Mouse (Mus musculus) forelimb bud, embryonic 11.5 days (tissue): ENCODE measurements around the gene Camk1d.
A peak's percentile ranks its signal among the peaks of the same experiment; 100 is the strongest.

Experiments
- DNase-seq: peaks from one replicate; pipeline ENCODE4 v3.0.0-alpha.2; 2012; ENCODE audit warnings: low read depth, low spot score

Camk1d gene

DNA sequence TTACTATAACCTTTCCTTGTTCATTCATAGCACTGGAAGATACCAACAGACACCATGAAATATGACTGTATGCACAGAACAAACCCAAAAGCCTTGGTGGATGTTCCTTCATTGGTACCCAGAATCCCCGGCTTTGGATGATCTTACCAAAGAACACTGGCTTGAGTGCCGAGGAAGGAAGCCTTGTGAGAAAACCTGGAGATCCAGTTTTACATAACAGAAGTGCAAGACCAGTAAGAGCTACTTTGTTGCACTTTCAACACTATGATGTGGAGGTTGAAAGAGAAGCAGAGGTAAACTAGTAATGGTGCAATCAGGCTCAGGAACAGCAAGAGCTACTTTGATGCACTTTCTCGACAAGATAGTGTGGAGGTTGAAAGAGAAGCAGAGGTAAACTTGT is 234.4 kb downstream of the Camk1d start:
- DNase-seq: no peak

- no peak for DNase-seq
These were observed 235.6 kb downstream of the Camk1d start for GRCm38 (mm10) chr2:5478709-5479108.

- DNase-seq: no peak
These were observed 236.1 kb downstream of the Camk1d start for GRCm38 (mm10) chr2:5478256-5478655.

GRCm38 (mm10) chr2:5477525-5477924 is 236.8 kb downstream of the Camk1d start:
- DNase-seq: no peak

- DNase-seq: no peak
These were observed 244.9 kb downstream of the Camk1d start for GRCm38 (mm10) chr2:5469366-5469941.

DNA sequence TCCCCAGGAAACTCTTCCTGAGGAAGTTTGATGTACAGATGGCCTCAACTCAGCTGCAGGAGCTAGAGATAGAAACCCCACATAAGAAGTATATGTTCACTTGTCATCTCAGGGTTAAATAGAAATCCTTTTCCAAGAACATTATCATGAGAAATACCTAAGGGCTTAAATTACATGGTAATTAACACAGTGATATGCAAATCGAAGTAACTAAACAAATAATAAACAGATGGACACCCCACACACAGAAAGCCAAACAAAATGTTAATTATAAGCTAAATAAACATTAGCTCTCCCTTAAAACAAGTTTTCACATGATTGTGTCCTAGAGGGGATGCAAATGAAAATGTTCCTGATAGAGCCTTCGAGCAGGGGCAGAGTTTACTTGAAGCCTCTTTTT is 246.8 kb downstream of the Camk1d start:
- no peak for DNase-seq

- DNase-seq: no peak
These were observed 255.6 kb downstream of the Camk1d start for GRCm38 (mm10) chr2:5458671-5459235.

- DNase-seq: no peak
These were observed 256.2 kb downstream of the Camk1d start for GRCm38 (mm10) chr2:5458075-5458494.

DNA sequence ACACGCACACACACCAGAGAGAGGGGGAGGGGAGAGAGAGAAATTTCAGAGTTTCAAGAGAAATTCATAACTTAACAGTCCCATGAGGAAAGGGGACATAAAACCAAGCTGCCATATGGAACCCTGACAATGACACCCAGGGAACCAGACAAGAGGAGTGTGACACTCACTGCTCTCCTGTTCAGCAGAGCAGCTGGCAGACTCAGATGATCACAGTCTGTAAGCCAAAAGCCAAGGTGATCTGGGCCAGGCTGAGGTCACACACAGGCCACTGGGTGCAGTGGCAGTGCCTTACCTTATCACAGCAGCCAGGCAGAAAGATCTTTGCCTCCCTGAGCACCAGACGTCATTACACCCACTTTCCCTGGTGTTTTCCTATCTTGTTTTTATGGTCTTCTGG is 258.2 kb downstream of the Camk1d start:
- no peak for DNase-seq

GRCm38 (mm10) chr2:5454830-5455229 is 259.5 kb downstream of the Camk1d start:
- DNase-seq: no peak

GRCm38 (mm10) chr2:5451654-5452053 is 262.7 kb downstream of the Camk1d start:
- DNase-seq: peak; percentile 16

DNA sequence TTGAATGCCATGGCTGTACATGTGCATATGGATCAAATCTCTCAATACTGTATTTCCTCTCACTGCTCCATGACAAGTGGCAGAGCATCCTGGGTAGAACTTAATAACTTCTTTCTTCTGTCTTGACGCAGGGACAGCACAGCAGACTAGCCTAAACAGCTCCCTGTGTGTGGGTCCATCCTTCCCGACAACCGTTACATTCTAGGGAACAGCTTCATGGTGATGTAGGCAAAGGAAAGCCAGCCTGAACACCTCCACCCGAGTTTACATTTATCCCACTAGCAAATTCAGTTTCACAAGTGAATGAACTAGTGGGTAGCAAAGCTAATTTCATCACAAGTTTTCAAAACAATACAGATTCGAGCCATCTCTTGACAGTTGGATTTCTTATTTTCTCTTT is 269.0 kb downstream of the Camk1d start:
- DNase-seq: no peak

- no peak for DNase-seq
These were observed 276.6 kb downstream of the Camk1d start for GRCm38 (mm10) chr2:5437690-5438089.

GRCm38 (mm10) chr2:5435587-5436253 is 278.6 kb downstream of the Camk1d start:
- no peak for DNase-seq

DNA sequence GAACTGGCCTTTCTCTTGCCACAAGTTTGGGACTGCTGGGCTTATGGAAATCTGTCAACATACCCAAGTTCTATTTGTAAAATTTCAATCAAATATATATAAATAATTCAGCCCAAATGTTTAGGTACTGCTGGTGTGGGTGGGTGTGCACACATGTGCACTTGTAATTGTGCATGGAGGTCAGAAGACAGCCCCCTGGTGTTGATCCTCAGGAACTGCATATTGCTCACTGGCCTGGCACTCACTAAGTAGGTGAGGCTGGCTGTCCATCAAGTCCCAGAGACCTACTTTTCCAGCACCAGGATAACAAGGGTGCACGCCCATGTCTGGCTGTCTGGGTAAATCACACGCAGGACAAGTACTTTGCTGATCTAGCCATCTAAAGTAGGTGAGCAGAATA is 283.0 kb downstream of the Camk1d start:
- peak; percentile 43 for DNase-seq

DNA sequence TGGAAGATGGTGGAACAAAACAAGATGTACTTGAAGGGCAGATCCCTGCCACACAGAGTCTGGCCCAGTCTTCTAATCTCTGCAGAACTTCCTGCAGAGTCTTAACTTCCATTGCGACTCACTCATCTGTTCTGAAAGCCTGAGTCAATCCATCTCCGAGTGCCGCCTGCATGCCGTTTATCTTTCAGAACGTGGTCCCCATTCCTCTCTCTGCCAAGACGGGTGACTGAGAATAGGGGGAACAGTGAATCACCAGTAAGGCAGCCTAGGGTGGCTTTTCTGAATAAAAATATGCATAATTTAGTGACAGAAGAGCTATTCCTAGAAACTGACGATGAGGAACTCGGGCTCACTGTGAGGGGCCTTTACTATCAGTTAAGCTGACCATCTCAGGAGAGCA is 284.4 kb downstream of the Camk1d start:
- no peak for DNase-seq

GRCm38 (mm10) chr2:5426110-5426509 is 288.2 kb downstream of the Camk1d start:
- DNase-seq: no peak

DNA sequence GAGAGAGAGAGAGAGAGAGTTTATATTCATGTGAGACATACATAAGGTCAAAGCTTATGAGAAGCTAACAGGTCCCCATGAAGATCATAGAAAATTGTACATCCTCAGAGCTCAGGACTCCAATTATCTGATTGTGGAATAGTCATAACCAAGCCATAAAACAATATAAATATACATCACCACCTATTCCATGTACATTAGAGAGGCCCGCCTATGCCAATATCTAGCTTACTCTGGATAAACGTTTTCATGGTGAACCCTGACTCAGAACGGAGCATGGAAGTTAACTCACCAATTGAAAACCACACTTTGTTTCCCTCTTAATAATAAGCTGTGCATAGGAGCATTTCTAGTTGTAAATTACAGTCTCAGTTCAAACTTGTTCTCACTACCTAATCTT is 288.7 kb downstream of the Camk1d start:
- DNase-seq: no peak

DNA sequence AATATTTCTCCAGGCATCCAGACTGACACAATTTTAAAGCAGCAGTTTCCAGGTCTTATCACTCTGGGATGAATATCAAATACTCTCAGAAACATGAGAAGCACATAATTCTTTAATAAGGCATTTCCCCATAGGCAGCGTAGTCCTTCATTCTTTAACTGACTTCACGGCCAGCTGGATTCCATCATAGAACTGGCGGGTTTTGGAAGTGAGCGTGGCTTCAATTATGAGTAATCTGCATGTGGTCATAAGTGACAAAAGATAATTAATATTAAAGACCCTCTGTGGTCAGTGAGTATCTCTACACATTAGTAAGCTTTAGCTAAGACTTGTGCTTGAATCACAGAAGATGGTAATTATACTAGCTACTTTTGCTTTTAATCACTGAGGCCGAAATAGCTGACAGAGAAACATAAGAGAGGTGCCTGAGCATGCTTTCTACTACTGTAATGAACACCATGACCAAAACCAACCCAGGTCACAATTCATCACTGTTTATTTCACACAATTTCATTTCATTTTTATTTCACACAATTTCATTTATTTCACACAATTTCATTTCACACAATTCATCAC is 293.6 kb downstream of the Camk1d start:
- DNase-seq: no peak

DNA sequence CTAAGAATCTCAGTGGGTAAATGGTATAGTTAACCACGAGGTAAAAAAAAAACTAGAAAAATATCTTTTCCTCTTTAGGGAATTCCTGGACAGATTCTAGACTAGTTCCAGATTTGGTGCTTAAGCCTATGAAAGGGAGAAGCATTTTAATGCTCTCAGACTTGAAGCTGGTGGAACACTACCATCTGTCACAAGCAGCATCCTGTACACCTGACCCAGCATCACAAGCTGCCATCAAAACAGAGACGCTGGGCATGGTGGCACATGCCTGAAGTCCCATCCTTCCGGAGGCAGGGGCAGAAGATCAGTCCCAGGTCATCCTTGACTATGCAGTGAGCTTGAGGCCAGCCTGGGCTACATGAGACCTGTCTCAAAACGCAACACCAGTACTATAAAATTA is 295.5 kb downstream of the Camk1d start:
- DNase-seq: no peak

GRCm38 (mm10) chr2:5417158-5418032 is 296.9 kb downstream of the Camk1d start:
- DNase-seq: no peak

DNA sequence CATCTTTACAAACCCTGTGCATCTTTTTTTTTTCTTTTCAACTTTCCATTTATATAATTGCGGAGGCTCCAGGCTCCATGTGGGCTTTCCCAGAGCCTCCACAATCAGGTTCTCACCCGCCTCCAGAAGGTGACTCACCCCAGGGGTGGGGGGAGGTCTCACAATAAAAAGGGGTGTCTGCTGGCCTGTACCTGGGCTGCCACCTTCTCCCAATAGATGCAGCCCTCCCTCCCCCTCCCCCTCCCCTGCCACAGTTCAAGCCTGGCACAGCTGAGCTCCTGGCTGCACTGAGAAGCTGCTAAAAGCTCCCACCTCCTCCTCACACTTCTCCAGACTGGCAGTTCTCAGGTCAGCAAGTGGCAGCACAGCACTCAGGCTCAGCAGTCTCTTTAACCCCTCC is 302.5 kb downstream of the Camk1d start:
- DNase-seq: no peak
